Mouse (Mus musculus) heart, embryonic 13.5 days (tissue): ENCODE measurements around the gene Ube2q1. TPM values are rescaled to one million over a fixed set of nuclear protein-coding genes. Genes with fewer than 3 reads are reported as not detected.

ENCODE experiments used
- ATAC-seq: fragments of 200-750 bp; cut with Nextera tagmentation; 2 replicates; pipeline ENCODE4 v1.8.0; 2017; ENCODE audit warnings: moderate TSS enrichment; ENCODE audit not compliant: insufficient number of reproducible peaks, low FRiP score, low TSS enrichment; ENCODE audit errors: extremely low read depth
- H3K27ac ChIP-seq: fragments of 300-500 bp; sonication (generic); replicated peaks from 2 replicates; pipeline ENCODE4 v1.5.1; 2015; ENCODE audit warnings: moderate library complexity, mild to moderate bottlenecking, inconsistent platforms
- H3K27me3 ChIP-seq: fragments of 300-500 bp; sonication (generic); replicated peaks from 2 replicates; pipeline ENCODE4 v1.6.1; 2015; ENCODE audit warnings: mild to moderate bottlenecking, inconsistent platforms
- H3K36me3 ChIP-seq: fragments of 300-500 bp; sonication (generic); 2 replicates; pipeline ENCODE4 v1.6.1; 2015; ENCODE audit warnings: mild to moderate bottlenecking, inconsistent platforms
- H3K4me1 ChIP-seq: fragments of 300-500 bp; sonication (generic); 2 replicates; pipeline ENCODE4 v1.6.1; 2015; ENCODE audit warnings: inconsistent platforms
- H3K4me2 ChIP-seq: fragments of 300-500 bp; sonication (generic); 2 replicates; pipeline ENCODE4 v1.6.1; 2015; ENCODE audit warnings: inconsistent platforms, mild to moderate bottlenecking, moderate library complexity
- H3K4me3 ChIP-seq: fragments of 300-500 bp; sonication (generic); 2 replicates; pipeline ENCODE4 v1.5.1; 2015; ENCODE audit warnings: moderate library complexity, mild to moderate bottlenecking, inconsistent platforms
- H3K9ac ChIP-seq: fragments of 300-500 bp; sonication (generic); 2 replicates; pipeline ENCODE4 v1.6.1; 2015; ENCODE audit warnings: inconsistent platforms, mild to moderate bottlenecking, moderate library complexity
- H3K9me3 ChIP-seq: fragments of 300-500 bp; sonication (generic); 2 replicates; pipeline ENCODE4 v1.6.1; 2016; ENCODE audit warnings: inconsistent platforms
- WGBS: fragments of 180-500 bp; shearing (Covaris S2); methylation state at CpG from one replicate; pipeline ENCODE4 v1.1.7; 2015; ENCODE audit warnings: mixed read lengths; 5-methylcytosine and 5-hydroxymethylcytosine counted together
- polyA plus RNA-seq: library from polyadenylated mRNA; unstranded; fragments of >200 nt; fragmentation: Nextera tagmentation; extraction: Ambion mirVana; gene quantifications from 2 replicates; pipeline ENCODE4 v1.2.1, GENCODE M21; 2015

Ube2q1 gene
- 8.2 and 8.4 TPM in 2 replicates for polyA plus RNA-seq

DNA sequence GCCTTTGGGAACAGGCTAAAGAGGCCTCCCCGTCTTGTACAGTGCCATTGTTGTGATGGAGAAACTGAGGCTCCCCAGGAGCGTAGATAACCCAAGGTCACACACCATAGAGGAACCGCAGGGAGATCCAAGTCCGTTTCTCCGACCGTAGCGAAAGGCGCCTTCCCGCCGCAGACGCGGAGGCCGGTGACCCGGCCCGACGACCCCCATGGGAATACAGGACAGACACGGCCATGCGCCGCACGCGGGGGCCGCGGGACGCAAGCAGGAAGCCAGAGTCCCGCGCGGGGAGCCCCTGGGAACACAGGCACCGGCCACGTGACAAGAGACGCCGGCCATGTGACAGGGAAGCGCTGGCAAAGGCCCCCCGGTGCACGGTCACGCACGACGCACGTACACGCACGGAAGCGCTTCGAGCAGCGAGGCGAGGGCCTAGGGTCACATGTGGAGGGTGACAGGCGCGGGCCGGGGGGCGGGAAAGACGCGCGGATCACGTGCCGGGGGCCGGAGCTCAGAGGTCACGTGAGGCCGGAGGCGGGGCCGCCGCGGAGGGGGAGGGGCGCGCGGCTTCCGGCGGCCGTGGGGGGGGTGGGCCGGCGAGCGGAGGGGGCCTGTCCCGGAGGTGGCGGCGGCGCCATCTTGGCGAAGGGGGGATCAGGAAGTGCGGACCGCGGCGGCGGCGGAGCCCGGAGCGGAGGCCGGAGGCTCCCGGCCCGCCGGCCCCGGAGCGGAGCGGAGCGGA lies at the start of gene Ube2q1:
Gene Ube2q1, plus strand, starts transcription at position 649 of the 742 bp plus-strand sequence.
- 1% methylated on average over 74 of the region's 90 CpGs for WGBS
- peak within 1 kb of the TSS; percentile 97 for H3K27ac ChIP-seq
- H3K4me3 ChIP-seq: peak within 1 kb of the TSS; percentile 74
- H3K9me3 ChIP-seq: no peaks in the 10 kb centered on the region
- peak within 1 kb of the TSS; percentile 99 for H3K9ac ChIP-seq
- no peaks in the 10 kb centered on the region for H3K27me3 ChIP-seq
- peak; percentile 92 for ATAC-seq
- H3K4me2 ChIP-seq: peak within 1 kb of the TSS; percentile 89
- H3K4me1 ChIP-seq: peaks cover 33% of the 10 kb centered on the region
- peaks cover 28% of the 10 kb centered on the region for H3K36me3 ChIP-seq

DNA sequence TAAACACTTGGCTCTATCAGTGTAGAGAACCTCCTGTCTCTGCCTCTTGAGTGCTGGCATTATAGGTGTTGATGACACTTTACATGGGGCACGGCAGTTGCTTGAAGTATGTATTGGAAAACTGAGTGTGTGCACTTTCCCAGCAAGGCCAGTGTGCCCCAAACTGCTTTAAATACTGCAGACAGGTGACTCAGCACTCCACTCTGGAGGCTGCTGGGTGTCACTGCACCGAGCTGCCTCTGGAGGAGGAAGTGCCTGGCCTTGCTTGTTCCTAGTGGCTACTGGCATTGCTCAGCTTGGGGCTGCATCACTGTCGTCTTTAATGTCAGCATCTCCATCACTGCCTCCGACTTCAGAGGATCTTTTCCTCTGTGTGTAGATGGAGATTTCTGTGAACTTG lies 46.4 kb upstream of the Ube2q1 start:
- WGBS: 10% methylated on average over 4 of the region's 4 CpGs
- no peak for ATAC-seq

GRCm38 (mm10) chr3:89728848-89729247 lies 44.6 kb upstream of the Ube2q1 start:
- Histone ChIP-seq H3K36me3 (no peaks in the 10 kb centered on the region), H3K4me2 (no peak overlapping the region), H3K9ac (no peak overlapping the region), H3K4me3 (no peak overlapping the region), H3K4me1 (peaks cover 25% of the 10 kb centered on the region), H3K27ac (no peak overlapping the region), H3K9me3 (no peaks in the 10 kb centered on the region), H3K27me3 (no peaks in the 10 kb centered on the region)
- no peak for ATAC-seq
- 72% methylated on average over 2 of the region's 2 CpGs for WGBS

More for the DNA sequence above, 46.4 kb upstream of the Ube2q1 start:
- Histone ChIP-seq H3K4me3 (no peak overlapping the region), H3K4me2 (no peak overlapping the region), H3K27ac (no peak overlapping the region), H3K4me1 (peaks cover 27% of the 10 kb centered on the region), H3K27me3 (no peaks in the 10 kb centered on the region), H3K9ac (no peak overlapping the region), H3K36me3 (no peaks in the 10 kb centered on the region), H3K9me3 (no peaks in the 10 kb centered on the region)

DNA sequence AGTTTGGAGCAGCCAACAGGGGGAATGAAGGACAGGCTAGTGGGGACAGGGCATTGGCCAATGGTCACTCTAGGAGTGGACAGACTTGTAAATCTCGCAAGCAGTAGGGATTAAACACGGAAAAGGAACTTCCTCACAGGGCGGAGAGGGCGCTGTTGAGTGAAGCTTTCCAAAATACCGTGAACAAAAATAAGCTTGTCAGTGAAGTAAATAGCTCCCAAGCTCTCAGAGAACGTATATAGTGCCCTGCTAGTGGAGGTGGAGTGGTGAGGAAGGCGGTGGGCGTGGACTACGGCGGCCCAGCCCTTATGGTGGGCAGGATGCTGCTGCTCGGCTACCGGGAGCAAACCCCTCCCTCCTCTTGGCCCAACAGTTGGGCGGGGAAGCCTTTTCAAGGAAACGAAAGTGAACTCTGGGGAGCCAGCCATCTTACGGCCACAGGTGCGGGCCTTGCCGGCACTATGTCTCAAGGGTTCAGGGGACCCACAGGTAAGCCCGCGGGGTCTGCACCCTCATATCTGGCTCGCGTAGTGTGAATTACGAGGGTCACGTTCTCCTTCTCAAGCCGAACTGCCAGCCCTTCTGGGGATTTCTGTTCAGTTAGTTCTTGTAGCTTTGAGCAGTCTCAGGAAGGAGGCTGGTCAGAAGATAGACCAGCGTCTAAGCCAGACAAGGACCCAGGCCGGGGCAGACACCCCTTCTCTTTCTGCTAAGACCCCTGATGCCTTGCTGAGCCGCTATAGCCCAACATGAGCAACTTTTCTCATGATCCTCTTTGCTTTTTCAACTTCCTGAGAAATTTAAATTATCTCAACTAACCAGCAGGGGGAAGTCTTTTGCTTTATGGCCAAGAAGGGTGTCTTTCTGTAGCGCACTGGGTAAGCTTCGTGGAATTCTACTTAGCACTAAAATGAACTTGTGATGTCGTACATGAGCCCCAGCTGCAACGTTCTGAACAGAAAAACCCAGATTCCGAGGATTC lies 42.8 kb upstream of the Ube2q1 start:
- peaks cover 29% of the 10 kb centered on the region for H3K4me1 ChIP-seq
- peak overlapping the region; percentile 85 for H3K4me3 ChIP-seq
- ATAC-seq: peak; percentile 84
- no peaks in the 10 kb centered on the region for H3K9me3 ChIP-seq
- H3K4me2 ChIP-seq: peak overlapping the region; percentile 90
- H3K9ac ChIP-seq: peak overlapping the region; percentile 84
- 1% methylated on average over 32 of the region's 32 CpGs for WGBS
- H3K27me3 ChIP-seq: no peaks in the 10 kb centered on the region
- H3K36me3 ChIP-seq: peaks cover 9% of the 10 kb centered on the region
- H3K27ac ChIP-seq: peak overlapping the region; percentile 72

DNA sequence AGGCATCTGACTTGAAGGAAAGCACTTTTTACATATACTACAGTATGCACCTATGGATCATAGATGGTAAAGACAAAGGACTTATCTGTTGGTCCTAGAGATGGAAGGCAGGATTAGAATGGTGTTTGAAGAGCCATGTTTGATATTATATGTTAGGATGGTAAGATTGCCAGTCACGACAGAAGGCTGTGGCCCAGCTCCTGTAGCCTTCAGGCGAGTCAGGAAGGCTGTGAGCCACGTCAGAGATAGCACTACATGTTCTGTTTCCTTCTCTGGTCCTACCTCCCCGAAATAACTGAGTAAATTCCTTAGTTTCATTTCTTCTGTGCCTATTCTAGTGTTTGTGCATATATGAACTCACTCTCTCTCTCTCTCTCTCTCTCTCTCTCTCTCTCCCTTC lies 41.3 kb upstream of the Ube2q1 start:
- peak overlapping the region; percentile 90; the same call in 1 of the 2 replicates for H3K4me2 ChIP-seq

GRCm38 (mm10) chr3:89738509-89738908 lies 34.9 kb upstream of the Ube2q1 start:
- Histone ChIP-seq H3K27me3 (no peaks in the 10 kb centered on the region), H3K36me3 (peaks cover 81% of the 10 kb centered on the region), H3K9ac (no peak overlapping the region), H3K27ac (no peak overlapping the region), H3K4me2 (no peak overlapping the region), H3K9me3 (no peaks in the 10 kb centered on the region), H3K4me3 (no peak overlapping the region), H3K4me1 (peaks cover 9% of the 10 kb centered on the region)
- no peak for ATAC-seq
- 87% methylated on average over 6 of the region's 6 CpGs for WGBS

More for the DNA sequence above, 41.3 kb upstream of the Ube2q1 start:
- H3K9ac ChIP-seq: no peak overlapping the region
- 60% methylated on average over 4 of the region's 4 CpGs for WGBS
- H3K9me3 ChIP-seq: no peaks in the 10 kb centered on the region
- no peak overlapping the region for H3K27ac ChIP-seq
- H3K27me3 ChIP-seq: no peaks in the 10 kb centered on the region
- peaks cover 29% of the 10 kb centered on the region for H3K4me1 ChIP-seq
- no peak for ATAC-seq
- H3K36me3 ChIP-seq: peaks cover 23% of the 10 kb centered on the region
- H3K4me3 ChIP-seq: no peak overlapping the region

- H3K4me3 ChIP-seq: no peak overlapping the region
- H3K4me1 ChIP-seq: no peaks in the 10 kb centered on the region
- WGBS: 50% methylated on average over 1 of the region's 1 CpGs
- ATAC-seq: no peak
- H3K27me3 ChIP-seq: peaks cover 2% of the 10 kb centered on the region; the same call in 1 of the 2 replicates
- no peak overlapping the region for H3K27ac ChIP-seq
- peaks cover 45% of the 10 kb centered on the region for H3K36me3 ChIP-seq
- H3K9ac ChIP-seq: no peak overlapping the region
- H3K9me3 ChIP-seq: no peaks in the 10 kb centered on the region
- no peak overlapping the region for H3K4me2 ChIP-seq
Measured at GRCm38 (mm10) chr3:89752307-89752706, 21.1 kb upstream of the Ube2q1 start.

DNA sequence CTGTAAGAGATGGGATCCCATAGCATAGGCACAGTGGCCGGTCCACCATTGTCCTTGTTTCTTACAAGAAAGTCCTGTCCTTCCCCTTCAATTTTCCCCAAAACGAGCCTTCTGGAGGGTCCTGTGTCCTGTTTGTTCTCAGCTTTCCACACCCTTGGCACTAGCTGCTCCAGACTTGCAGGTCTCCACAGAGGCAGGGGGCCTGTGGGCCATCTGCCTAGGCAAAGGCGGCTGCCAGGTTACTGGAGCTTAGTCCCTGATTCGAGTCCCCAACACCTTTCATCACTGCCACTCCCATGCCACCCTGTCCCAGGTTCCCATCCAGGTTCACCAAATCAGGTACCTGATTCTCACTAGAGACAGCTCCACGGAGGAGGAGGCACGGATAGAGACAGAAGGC lies 18.1 kb upstream of the Ube2q1 start:
- 60% methylated on average over 6 of the region's 6 CpGs for WGBS
- no peak for ATAC-seq

DNA sequence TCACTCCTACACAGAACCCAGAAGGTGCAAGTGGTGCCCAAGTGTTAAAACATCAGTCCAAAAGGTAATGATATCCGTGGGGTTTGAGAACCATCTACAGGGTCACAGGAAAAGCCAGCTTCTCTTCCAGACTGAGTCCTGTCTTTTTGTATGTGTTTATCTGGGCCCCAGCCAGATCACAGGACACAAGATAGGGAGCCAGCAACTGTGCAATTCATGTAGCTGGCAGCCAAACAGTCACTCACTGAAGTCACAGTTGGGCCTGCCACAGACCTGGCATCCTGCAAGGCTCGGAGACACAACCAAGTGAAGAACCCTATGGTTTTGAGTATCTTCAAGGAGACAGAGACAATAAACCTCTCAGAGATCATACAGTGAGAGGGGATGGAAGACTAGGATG lies 15.6 kb upstream of the Ube2q1 start:
- Histone ChIP-seq H3K4me3 (no peak overlapping the region), H3K27ac (no peak overlapping the region), H3K36me3 (no peaks in the 10 kb centered on the region), H3K27me3 (peaks cover 35% of the 10 kb centered on the region), H3K4me1 (no peaks in the 10 kb centered on the region), H3K4me2 (no peak overlapping the region), H3K9ac (no peak overlapping the region), H3K9me3 (no peaks in the 10 kb centered on the region)
- 63% methylated on average over 2 of the region's 2 CpGs for WGBS
- ATAC-seq: no peak

More for the DNA sequence above, 18.1 kb upstream of the Ube2q1 start:
- H3K27ac ChIP-seq: no peak overlapping the region
- H3K4me3 ChIP-seq: no peak overlapping the region
- peaks cover 16% of the 10 kb centered on the region for H3K36me3 ChIP-seq
- no peak overlapping the region for H3K9ac ChIP-seq
- H3K27me3 ChIP-seq: peaks cover 12% of the 10 kb centered on the region; the same call in 1 of the 2 replicates
- H3K4me2 ChIP-seq: no peak overlapping the region
- H3K9me3 ChIP-seq: no peaks in the 10 kb centered on the region
- H3K4me1 ChIP-seq: no peaks in the 10 kb centered on the region

DNA sequence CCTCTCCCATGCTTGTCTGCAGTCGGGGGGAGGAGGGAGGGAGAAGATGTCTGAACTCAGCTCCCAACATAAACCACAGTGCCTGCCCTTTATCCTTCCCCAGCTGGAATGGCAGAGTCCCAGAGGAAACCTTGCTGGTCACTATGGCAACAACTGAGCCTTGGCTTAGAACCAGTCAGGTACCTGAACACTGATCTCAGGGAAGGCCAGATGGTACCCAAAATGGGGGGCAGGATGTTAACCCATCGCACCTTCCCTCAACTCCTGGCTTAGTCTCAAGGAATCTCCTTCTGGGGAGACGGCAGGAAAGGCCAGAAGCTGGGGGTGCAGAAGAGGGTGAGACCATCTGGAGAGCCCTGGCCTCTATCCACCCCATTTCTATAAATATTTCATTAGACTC lies 13.6 kb upstream of the Ube2q1 start:
- Histone ChIP-seq H3K4me1 (peaks cover 6% of the 10 kb centered on the region; the same call in 1 of the 2 replicates), H3K9ac (no peak overlapping the region), H3K4me2 (no peak overlapping the region), H3K27ac (no peak overlapping the region), H3K36me3 (no peaks in the 10 kb centered on the region), H3K27me3 (peaks cover 53% of the 10 kb centered on the region), H3K9me3 (no peaks in the 10 kb centered on the region), H3K4me3 (no peak overlapping the region)
- WGBS: 67% methylated on average over 3 of the region's 3 CpGs
- no peak for ATAC-seq

DNA sequence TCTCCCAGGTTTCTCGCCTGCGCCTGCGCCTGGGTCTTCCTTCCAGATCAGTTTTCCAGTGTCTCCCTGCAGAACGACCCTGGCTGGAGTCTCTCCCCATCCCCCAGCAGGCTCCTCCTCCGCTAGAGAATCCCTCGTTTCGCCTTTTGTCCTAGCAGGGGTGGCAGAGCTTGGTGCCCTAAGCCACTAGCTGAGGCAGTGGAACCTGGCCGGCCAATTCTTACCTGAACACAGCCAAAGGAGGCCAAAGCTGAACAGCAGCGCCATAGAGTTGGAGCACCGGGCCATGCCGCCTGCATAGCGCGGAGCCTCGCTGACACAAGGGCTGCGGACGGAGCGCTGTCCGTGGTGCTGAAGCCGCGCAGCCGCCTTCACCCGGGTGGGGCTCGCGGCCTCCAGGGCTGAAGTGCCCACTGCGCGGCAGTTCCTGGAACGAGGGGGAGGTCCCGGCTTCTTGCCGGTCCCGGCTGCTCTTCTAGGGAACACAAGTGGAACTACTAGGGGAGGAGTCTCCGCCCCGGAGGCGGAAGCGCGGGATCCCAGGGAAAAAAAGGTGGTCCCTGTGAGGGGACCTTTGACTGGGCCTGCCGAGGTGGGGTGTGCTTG lies 9.2 kb upstream of the Ube2q1 start, which contains the start of gene Chrnb2:
Gene Chrnb2, minus strand, starts transcription at position 514 of the 606 bp plus-strand sequence.
- H3K9ac ChIP-seq: no peak within 1 kb of the TSS
- peak within 1 kb of the TSS; percentile 57 for H3K4me2 ChIP-seq
- H3K27ac ChIP-seq: no peak within 1 kb of the TSS
- WGBS: under 1% methylated on average over 36 of the region's 36 CpGs
- 0 out of 2 replicates have a peak, but pooled peaks cover 2% of the 10 kb centered on the region for H3K36me3 ChIP-seq
- peak within 1 kb of the TSS; percentile 25 for H3K4me3 ChIP-seq
- H3K9me3 ChIP-seq: no peaks in the 10 kb centered on the region
- H3K4me1 ChIP-seq: peaks cover 6% of the 10 kb centered on the region; the same call in 1 of the 2 replicates
- ATAC-seq: no peak; the same call in 1 of the 2 replicates
- H3K27me3 ChIP-seq: peaks cover 67% of the 10 kb centered on the region
